Mouse (Mus musculus) thymus, adult 18-20 months (tissue): ENCODE data around the gene Nhp2.

Source experiments
- DNase-seq, 2 experiments: peaks; one replicate each; pipeline ENCODE4 v3.0.0; 2022; ENCODE audit warnings: mixed read lengths in 2 of 2

The Nhp2 gene

DNA sequence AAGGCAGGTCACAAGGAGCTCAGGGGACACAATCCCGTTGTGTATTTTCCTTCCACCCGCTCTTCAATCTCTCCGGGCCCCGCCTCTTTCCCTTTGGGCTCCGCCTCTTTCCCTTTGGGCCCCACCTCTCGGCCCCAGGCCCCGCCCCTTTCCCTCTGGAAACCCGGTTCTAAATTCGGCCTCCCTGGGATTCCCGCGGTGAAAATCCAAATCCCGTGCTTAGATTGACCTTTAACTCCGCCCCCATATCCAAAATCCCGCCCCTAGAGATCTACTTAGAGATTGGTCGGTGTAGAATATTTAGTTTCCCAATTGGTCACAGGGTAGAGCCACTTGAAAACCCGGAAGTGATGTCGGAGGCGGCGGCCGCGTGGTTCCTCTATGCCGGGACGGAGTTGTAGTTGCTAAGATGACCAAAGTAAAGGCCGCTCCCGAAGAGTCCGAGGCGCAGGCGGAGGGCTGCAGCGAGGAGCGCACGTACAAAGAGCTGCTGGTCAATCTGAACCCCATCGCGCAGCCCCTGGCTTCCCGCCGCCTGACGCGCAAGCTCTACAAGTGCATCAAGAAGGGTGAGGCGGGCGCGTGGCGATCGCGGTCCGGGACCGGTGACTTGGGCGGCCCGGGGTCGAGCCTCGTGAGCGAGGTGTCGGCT, at the start of gene Nhp2:
Nhp2 (plus strand) TSS at position 327 of the 652 bp plus-strand sequence.
- peak; percentile 67 to 84 for DNase-seq

DNA sequence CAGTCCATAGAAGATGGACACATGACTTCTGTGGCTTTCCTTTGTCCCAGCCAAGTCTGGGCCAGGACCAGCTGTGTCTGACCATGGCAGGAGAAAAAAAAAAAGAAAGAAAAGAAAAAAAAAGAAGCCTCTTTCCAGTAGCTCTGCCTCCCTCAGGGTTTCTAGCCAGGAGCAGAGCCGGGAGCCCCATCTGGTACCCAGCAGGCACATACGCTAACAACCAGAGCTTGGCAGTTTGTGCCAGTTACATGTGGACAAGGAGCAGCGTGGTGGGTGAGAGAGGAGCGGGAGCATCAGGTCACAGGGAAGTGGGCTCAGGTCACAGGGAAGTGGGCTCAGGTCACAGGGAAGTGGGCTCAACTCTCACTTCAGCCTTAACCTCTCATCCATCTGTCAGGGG, 43.1 kb upstream of the Nhp2 start:
- DNase-seq = no peak

DNA sequence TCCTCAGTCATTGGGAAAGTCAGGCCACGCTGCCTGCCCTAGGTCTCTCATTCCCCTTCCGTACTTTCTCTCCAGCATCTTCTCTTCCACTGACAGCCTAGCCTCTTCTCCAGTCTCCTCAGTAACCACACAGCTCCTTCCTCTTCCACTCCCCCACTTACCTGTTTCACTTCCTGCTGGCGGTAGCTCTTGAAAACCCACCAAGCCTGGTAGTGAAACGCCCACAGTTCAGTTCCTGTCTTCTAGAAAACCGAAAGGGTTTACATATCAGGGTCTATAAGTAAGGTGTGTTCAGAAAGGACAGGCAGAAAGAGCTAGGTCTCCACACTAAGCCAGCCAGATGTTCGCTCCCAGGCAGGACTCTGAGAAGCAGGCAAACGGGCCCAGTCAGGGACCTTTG, 41.9 kb upstream of the Nhp2 start:
- peak; percentile 22 to 60 for DNase-seq

DNA sequence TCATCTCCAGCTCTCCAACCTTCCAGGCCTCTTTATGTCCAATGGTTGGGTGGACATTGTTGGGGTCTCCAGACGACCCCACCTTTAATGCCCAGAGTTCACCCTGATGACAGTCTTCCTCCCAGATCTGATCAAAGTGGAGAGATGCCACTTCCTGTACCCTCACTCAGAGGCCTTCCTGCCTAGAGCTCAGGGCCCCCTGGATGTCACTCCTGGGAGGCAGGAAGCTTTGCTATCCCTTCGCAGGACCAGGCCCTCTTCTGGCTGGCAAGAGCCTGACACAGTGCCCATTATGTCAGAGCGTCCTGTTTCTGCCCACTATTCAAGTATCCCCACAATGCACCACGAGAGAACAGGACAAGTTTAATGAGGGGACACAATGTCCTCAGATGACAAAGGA, 40.5 kb upstream of the Nhp2 start:
- peak in 1 of 2 experiments; percentile 30 for DNase-seq

DNA sequence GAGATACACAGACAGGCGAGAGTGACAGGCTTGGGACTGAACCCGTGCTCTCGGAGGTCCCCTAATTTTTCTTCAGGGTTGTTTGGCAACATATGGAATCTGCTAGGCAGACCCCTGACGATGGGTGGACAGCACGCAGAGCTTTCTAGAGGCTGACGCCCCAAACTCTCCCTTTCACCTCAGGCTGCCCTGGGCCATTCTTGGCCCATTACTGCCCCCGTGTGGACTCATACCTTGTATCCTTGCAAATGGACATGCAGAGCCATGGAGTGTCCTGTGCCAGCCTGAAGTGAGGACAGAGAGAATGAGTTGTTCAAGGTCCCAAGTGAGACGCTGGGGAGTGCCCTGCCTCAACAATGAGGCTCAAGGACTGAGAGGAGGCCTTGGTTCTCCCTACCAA, 36.8 kb upstream of the Nhp2 start:
- DNase-seq = peak; percentile 27 to 59

DNA sequence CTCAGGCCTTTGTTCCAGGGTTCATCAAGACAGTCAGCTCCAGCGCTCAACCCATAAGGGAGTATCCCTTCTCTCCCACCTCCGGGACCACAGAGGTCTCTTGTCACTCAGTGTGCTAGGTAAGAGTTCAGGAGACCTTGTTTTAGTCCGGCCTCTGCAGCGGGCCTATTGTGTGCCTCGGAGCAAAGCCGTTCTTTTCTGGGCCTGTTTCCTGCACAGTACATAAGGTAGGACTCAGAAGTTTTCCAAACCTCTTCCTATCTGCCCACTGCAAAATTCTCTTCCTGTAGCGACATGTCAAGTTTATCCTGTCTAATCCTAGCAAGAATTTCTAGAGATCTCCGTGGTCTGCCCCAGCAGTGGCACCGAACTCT, 35.5 kb upstream of the Nhp2 start:
- peak in 1 of 2 experiments; percentile 35 for DNase-seq

DNA sequence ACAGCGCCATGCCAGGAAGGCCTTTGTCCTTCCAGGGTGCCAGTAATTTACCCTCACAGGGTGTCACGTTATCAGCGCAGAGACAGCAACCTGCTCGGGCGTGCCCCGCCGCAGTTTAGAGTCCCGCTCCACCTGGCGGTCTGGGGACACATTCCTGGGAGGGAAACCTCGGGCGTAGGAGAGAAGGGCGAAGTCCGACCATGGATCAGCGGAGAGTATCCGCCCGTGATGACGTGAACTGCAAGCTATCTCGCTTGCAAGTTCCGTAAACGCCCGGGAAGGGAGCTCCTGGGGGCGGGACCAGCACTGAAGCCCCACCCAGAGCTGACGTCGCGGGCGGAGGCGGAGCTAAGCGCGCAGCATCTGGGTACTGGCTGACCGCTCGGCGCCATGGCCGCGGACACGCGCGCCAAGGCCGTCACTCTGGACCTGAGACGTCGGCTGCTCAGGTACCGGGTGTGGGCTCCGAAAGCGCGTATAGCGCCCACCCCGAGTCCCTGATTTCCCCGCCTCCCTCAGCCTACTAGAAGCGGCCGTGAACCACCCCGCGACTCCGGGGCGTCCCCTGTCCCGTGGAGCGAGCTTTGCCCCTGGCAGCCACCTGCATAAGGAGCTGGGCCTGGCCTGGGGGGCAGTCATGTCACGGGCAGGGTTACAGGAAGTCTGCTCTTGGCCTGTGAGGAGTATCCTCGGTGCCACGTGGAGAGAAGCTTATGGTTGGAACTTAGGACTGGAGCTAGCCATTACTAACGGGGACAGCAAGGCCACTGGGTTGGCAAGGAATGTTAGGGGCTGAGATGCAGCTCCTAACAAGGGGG, 34.9 kb upstream of the Nhp2 start, which contains the start of gene Phykpl:
Phykpl (plus strand) TSS at position 327 of the 818 bp plus-strand sequence.
- peak; percentile 92 to 94 for DNase-seq

DNA sequence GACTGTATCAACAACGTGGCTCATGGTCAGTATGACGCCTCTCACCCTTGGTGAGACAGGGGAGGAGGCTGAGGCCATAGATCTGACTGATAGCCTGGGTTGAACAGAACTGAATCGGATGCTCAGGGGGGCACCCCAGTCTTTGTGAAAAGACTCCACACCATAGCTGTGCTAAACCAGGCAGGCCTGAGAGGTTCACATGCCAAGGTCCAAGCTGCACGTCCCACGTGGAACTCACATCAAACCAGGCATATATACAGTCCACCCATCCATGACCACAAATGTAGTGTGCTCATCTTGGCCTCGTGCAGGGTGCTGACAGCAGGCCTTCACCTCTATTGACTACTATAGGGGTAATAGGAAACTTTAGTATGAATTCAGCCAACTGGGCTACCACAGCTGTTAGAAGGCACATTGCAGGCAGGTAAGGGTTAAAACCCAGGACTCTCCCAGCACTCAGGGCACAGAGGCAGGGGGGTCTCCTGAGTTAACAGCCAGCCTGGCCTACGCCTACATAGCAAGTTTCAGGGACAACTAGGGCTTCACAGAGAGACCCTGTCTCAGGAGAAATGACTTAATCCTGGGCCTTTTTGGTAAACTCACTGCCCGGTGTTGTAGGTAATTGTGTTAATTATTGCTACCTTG, 33.8 kb upstream of the Nhp2 start:
- no peak for DNase-seq

DNA sequence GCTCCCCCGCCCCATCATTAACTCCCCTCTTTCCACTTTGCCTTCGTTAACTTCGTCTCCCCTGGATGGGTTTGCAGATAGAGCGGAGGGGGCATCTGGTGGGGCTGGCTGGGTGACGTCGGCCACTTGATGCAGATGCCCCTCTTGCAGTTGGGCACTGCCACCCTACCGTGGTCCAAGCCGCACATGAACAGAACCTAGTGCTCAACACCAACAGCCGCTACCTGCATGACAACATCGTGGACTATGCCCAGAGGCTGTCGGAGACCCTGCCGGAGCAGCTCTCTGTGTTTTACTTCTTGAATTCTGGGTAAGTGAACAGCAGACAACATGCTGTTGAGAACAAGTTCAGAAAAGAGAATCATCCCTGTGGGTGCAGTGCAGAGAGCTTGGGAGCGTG, 33.1 kb upstream of the Nhp2 start:
- DNase-seq = no peak

DNA sequence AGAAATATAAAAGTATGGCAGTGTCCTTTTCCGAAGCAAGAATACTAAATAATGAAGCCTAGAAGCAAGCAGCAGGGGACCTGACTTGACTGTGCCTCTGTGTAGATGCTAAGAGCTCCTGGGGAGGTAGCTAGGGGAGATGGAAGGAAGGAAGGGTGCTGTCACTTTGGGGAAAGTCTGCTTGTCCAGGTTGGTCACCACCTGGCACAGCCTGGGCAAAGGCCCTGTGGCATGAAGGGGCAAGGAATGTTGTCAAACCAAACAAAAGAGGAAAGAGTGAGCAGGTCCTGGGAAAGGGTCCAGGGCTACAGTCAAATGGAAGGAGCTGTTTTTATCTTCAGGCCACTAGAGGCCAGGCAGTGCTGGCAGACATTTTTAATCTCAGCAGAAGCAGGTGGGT, 32.5 kb upstream of the Nhp2 start:
- no peak for DNase-seq

DNA sequence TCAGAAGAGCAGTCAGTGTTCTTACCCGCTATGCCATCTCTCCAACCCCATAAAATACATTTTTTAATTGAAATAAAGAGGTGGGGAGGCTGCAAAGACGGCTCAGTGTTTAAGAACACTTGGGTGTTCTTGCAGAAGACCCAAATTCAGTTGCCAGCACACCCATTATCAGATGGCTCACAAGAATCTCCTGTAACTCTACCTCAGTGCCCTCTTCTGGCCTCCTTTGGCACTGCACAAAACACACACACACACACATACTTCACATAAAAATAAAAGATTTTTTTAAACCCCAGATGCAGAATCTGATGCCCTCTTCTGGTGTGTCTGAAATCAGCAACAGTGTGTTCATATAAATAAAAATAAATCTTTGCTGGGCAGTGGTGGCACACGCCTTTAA, 30.7 kb upstream of the Nhp2 start:
- no peak for DNase-seq

DNA sequence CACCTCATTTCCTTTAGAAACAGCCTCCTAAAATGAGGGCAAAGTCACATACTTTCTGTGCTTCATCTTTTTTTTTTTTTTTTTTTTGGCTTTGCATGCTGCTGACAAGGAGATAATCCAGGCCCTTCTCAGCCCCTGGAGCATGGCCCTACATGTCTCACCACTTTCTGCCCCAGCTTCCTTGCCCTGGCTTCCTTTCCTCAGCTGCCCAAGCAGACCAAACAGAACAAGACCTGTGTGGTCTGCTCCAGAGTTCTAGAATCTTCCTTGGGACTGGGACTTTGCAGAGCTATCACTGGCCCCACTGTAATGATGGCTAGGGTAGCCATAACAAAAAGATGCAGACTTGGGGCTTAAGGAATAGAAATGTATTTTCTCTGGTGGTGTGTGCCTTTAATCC, 29.5 kb upstream of the Nhp2 start:
- DNase-seq = no peak

DNA sequence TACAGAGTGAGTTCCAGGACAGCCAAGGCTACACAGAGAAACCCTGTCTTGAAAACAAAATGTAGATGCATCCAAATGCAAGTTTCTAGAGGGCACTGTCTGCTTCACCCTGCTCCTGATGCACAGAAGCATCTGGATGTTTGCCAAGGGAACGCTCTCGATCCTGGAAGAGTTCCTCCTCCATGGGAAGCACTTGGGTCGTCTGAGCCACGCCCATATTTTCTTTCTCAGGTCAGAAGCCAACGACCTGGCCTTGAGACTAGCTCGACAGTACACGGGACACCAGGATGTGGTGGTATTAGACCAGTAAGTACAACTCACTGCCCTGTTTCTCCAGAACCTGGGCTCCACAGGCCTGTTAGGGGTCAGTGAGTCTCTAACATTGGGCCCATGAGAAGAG, 28.4 kb upstream of the Nhp2 start:
- no peak for DNase-seq

DNA sequence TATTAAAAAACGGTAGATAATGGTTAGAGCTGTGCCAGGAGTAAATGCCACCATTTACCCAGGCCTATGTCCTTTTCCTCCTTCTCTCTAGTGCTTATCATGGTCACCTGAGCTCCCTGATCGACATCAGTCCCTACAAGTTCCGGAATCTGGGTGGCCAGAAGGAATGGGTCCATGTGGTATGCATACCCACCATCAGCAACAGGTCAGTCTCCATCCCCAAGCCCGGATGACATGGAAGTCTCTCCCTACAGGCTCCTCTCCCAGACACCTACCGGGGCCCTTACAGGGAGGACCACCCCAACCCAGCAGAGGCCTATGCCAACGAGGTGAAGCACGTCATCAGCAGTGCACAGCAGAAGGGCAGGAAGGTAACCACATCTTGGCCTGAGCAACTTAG, 27.6 kb upstream of the Nhp2 start:
- no peak for DNase-seq

DNA sequence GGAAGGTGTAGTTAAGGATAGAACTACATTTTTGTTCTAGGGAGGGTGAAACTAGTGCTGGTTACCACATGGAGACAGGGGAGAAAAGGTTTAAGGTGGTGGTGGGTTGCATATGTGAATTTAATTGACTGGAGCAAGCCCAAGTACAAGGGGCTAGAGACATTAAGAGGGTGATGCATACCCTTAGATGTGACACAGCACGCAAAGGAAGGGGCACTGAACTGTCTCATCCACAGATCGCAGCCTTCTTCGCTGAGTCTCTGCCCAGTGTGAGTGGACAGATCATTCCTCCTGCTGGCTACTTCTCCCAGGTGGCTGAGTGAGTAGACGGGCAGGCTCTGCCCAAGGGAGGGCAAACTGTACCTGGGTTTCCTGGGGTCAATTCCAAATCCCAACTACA, 26.2 kb upstream of the Nhp2 start:
- DNase-seq = no peak

DNA sequence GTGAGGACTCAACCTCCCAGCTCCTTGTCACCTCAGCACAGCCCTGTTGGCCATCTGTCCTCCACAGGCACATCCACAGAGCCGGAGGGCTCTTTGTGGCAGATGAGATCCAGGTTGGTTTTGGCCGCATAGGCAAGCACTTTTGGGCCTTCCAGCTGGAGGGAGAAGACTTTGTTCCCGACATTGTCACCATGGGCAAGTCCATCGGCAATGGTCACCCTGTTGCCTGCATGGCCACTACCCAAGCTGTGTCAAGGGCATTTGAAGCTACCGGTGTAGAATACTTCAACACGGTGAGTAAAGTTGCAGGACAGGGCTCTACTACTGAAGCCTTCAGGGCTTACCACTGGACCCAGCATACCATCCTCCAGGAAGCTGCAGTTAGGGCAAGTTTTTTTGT, 25.7 kb upstream of the Nhp2 start:
- no peak for DNase-seq

DNA sequence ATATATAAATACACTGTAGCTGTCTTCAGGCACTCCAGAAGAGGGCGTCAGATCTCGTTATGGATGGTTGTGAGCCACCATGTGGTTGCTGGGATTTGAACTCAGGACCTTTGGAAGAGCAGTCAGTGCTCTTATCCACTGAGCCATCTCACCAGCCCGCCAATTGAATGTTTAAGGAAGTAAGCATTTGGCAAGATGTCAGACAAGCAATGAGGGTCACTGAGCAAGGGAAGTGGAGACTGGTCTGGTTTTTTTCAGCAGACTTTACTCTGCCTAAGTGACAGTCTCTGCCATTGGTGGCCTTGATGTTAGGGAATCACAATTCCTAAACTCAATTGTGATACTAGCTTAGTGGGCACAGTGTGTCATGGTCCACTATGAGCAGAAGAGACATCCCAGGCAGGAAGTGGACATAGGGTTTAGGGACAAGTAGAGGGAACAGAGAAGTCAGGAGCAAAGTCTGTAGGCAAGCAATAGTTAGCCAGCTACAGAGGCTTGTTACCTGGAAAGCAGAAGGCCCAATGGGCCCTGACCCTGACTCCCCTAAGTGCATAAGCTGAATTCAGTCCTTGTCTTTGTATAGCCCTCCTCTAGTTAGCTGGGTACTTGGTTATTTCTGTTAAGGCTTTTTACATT, 24.7 kb upstream of the Nhp2 start:
- no peak for DNase-seq

DNA sequence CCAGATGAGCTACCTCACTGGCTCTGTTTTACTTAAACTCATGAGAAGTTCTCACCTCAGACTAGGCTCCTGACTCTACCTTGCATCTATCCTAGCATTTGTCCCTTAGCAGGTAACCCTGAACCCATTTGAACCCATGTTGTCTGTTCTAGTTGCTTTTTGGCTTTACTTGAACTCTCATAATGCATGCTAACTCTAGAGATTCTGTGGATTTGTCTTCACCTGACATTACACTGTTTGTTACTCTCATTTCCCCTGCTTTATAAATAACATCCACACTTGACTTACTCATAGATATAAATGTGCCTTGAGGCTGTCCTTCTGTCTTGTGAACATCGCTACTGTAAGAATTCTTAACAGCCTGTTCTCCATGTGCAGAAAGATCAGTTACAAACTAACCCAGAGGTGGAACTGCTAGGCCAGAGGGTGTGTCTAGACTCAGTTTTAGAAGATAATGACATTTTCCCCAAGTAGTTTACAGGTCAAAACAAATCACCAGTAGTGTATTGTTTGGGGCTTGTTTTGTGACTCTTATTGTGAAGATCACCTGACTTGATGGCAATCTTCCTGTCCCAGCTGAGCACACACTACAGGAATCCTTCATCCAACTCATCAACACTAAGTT, 24.0 kb upstream of the Nhp2 start:
- no peak for DNase-seq

DNA sequence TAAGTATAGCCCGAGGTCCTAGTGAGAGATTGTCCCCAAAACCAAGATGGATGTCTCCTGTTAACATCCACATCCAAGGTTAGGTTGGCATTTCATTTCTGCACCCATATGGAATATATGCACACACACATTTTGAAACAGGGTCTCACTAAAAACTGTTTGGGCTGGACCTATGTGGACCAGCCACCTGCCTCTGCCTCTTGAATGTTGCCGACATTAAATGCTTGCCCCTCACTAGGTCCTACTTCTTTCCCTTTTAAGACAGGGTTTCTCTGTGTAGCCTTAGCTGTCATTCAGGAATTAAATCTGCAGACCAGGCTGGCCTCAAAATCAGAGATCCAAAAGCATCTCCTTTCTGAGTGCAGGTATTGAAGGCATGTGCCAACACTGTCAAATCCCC, 22.0 kb upstream of the Nhp2 start:
- no peak for DNase-seq

DNA sequence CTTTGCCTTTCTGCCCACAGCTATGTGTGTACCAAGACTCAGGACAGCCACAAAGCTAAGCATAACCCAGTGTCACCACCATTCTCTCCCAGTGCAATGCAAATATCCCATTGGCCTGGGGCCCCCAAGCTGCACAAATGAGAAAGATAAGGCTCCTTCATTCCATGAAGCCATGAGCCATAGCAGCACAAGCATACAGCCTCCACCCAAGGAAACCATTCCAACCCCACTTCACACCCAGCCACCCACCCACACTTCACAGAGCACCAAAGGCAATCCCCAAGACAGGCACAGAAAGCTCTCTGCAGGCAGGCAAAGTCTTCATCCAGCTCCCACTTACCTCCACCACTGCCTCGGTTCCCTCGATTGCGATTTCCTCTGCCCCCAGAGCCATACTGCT, 17.3 kb upstream of the Nhp2 start:
- no peak for DNase-seq

DNA sequence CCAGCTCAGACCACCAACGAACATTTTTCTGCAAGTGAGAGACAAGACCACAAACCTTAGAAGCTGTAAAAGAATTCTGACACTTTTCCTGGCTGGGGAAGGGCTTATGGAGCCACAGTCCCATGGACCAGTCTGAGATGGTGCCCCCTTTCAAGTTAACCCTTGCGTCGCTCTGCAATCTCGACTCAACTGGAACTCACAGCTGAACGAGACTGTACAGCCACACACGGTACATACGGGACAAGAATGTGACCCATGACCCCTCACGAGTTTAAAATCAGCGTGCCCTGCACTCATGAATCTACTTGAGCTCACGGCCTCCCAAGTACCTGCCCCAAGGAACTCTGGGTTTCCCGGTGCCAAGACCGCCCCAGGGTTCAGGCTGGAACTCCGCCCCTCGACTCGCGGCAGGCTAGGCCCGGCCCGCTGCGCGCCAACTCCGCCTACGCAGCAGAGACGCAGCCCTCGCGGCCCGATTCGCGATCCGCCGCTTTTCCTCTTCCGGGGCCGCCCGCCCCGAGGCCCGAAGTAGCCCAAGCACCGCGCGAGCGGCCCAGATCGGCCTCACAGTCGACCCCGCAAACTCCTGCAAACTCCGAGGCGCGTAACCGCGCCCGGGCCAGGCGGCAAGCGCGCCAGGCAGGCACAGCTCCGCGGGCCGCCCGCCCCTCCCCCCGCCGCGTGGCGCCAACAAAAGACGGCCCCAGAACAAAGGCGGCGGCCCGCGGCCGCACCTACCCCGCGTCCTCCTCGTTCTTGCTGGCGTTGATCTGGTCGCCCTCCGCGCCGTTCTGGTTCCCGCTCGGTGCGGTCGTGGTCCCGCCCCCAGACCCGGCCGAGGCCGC, 13.7 kb upstream of the Nhp2 start:
- DNase-seq = peak; percentile 83 to 85
